Mouse (Mus musculus) limb, embryonic 15.5 days (tissue): ENCODE data around the gene Nmnat3. TPM values are rescaled to one million over a fixed set of nuclear protein-coding genes. Genes with fewer than 3 reads are reported as not detected.

Experiments
- ATAC-seq: fragments of 200-750 bp; cut with Nextera tagmentation; 2 replicates; pipeline ENCODE4 v1.8.0; 2017; ENCODE audit warnings: low read depth, moderate TSS enrichment; ENCODE audit not compliant: insufficient number of reproducible peaks, low FRiP score, low TSS enrichment
- H3K27ac ChIP-seq: fragments of 300-500 bp; sonication (generic); 2 replicates; pipeline ENCODE4 v1.5.1; 2015; ENCODE audit warnings: moderate library complexity, mild to moderate bottlenecking, inconsistent platforms
- H3K27me3 ChIP-seq: fragments of 300-500 bp; sonication (generic); 2 replicates; pipeline ENCODE4 v1.6.1; 2015; ENCODE audit warnings: inconsistent platforms
- H3K36me3 ChIP-seq: fragments of 300-500 bp; sonication (generic); 2 replicates; pipeline ENCODE4 v1.6.1; 2015; ENCODE audit warnings: inconsistent platforms
- H3K4me1 ChIP-seq: fragments of 300-500 bp; sonication (generic); 2 replicates; pipeline ENCODE4 v1.6.1; 2015; ENCODE audit warnings: inconsistent platforms
- H3K4me2 ChIP-seq: fragments of 300-500 bp; sonication (generic); 2 replicates; pipeline ENCODE4 v1.6.1; 2015; ENCODE audit warnings: mild to moderate bottlenecking, inconsistent platforms
- H3K4me3 ChIP-seq: fragments of 300-500 bp; sonication (generic); 2 replicates; pipeline ENCODE4 v1.5.1; 2015; ENCODE audit warnings: mild to moderate bottlenecking, inconsistent platforms
- H3K9ac ChIP-seq: fragments of 300-500 bp; sonication (generic); 2 replicates; pipeline ENCODE4 v1.6.1; 2015; ENCODE audit warnings: inconsistent platforms
- H3K9me3 ChIP-seq: fragments of 300-500 bp; sonication (generic); 2 replicates; pipeline ENCODE4 v1.6.1; 2016; ENCODE audit warnings: inconsistent platforms
- WGBS: fragments of 180-500 bp; shearing (Covaris S2); methylation state at CpG from one replicate; pipeline ENCODE4 v1.1.7; 2015; 5-methylcytosine and 5-hydroxymethylcytosine counted together
- polyA plus RNA-seq: library from polyadenylated mRNA; unstranded; fragments of >200 nt; fragmentation: Nextera tagmentation; extraction: Ambion mirVana; gene quantifications from 2 replicates; pipeline ENCODE4 v1.2.1, GENCODE M21; 2015

Gene Nmnat3
- polyA plus RNA-seq, 1 experiment from 2014 or later: 5.4 TPM

DNA sequence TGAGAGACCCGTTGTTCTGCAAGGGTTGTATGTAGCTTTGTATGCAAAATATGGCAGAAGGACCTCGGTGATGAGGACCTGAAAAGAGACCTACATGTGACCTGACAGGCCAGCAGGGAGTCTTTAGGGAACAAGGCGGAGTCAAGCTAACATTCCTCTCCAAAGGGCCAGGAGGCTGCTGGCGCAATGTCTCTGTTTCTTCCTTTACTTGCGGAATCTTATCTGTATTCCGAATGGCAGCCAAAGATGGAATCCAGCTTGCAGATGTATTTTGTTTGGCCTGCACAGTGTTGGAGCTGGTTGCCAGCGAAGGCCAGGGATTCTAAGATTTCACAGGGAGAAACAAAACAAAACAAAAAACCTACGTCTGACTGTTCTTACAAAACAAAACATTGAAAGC, 141.5 kb downstream of the Nmnat3 start:
- WGBS: 68% methylated on average over 8 of the region's 8 CpGs
- H3K9me3 ChIP-seq: no peaks in the 10 kb centered on the region
- no peak for ATAC-seq
- no peak overlapping the region for H3K9ac ChIP-seq
- H3K27ac ChIP-seq: no peak overlapping the region
- H3K27me3 ChIP-seq: 0 out of 2 replicates have a peak, but pooled peaks cover 2% of the 10 kb centered on the region
- H3K4me2 ChIP-seq: no peak overlapping the region
- peaks cover 52% of the 10 kb centered on the region for H3K4me1 ChIP-seq
- no peak overlapping the region for H3K4me3 ChIP-seq
- H3K36me3 ChIP-seq: no peaks in the 10 kb centered on the region

DNA sequence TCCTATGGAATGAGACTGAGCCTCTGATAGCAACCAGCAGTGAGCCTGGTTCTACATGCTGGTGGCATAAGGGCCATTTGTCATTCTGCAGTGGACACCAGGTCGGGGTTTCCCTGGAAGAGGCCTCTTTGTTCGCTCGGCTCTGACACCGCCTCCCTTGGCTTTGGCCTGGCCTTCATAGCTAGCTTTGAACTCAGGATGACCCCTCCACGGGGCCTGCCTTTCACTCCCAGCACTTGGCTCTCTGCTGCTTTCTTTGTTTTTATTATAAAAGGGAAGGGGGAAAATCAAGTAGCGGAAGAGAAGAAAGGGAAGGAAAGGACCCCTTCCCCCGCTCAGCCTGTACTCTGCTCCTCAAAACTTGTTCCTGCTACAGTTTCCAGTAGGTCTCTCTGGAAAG, 142.6 kb downstream of the Nmnat3 start:
- peaks cover 47% of the 10 kb centered on the region for H3K4me1 ChIP-seq
- no peak overlapping the region for H3K4me3 ChIP-seq
- H3K27ac ChIP-seq: peak overlapping the region; percentile 44
- no peak overlapping the region for H3K9ac ChIP-seq
- H3K4me2 ChIP-seq: peak overlapping the region; percentile 10; the same call in 1 of the 2 replicates
- no peaks in the 10 kb centered on the region for H3K9me3 ChIP-seq
- WGBS: 23% methylated on average over 7 of the region's 7 CpGs
- ATAC-seq: 0 out of 2 replicates have a peak, but pooled peaks have one; percentile 37
- 0 out of 2 replicates have a peak, but pooled peaks cover 3% of the 10 kb centered on the region for H3K36me3 ChIP-seq
- 0 out of 2 replicates have a peak, but pooled peaks cover 1% of the 10 kb centered on the region for H3K27me3 ChIP-seq

DNA sequence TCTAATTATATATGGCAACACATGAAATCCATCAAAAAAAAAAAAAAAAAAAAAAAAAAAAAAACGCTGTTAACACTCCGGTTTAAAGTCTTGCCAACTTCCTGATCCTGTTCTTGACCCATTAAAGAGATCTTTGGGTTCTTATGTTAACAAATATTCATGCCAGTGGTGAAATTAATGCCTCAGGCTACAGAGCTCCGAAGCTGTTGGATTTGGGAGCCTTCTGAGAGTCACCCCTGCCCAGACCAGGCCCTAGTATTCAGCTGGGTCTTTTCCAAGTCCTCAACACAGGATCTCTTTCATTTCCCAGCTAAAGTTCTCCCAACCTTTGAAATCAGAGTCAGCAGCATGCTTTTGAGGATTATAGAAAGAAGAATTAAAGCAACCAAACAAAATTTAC, 143.3 kb downstream of the Nmnat3 start:
- H3K27me3 ChIP-seq: no peaks in the 10 kb centered on the region
- H3K9ac ChIP-seq: no peak overlapping the region
- H3K4me3 ChIP-seq: no peak overlapping the region
- H3K27ac ChIP-seq: no peak overlapping the region
- H3K36me3 ChIP-seq: 0 out of 2 replicates have a peak, but pooled peaks cover 3% of the 10 kb centered on the region
- no peak overlapping the region for H3K4me2 ChIP-seq
- 26% methylated on average over 3 of the region's 3 CpGs for WGBS
- H3K4me1 ChIP-seq: peaks cover 41% of the 10 kb centered on the region
- H3K9me3 ChIP-seq: no peaks in the 10 kb centered on the region
- ATAC-seq: no peak

DNA sequence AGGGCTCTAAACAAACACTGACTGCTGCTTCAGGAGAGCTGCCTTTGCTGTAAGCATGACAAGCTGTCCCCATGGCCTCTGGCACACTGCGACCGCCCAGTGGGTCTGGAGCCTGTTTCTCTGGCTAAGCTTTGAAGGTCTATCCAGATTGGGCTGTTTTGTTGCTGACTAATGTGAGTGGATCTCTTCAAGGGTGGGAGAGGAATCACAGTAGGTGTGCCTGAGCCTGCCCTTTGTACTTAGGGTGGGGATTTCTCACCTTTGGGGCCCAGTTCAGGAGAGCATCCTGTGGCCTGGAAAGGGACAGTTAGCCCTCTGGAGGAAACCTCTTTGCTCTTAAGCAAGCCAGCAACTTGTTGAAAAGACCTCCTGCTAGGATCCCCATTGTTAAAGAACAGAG, 145.8 kb downstream of the Nmnat3 start:
- Histone ChIP-seq H3K36me3 (0 out of 2 replicates have a peak, but pooled peaks cover 3% of the 10 kb centered on the region), H3K27me3 (no peaks in the 10 kb centered on the region), H3K9me3 (no peaks in the 10 kb centered on the region), H3K4me1 (peaks cover 30% of the 10 kb centered on the region), H3K27ac (no peak overlapping the region), H3K4me3 (no peak overlapping the region), H3K4me2 (no peak overlapping the region), H3K9ac (no peak overlapping the region)
- no peak for ATAC-seq
- WGBS: 72% methylated on average over 2 of the region's 2 CpGs

DNA sequence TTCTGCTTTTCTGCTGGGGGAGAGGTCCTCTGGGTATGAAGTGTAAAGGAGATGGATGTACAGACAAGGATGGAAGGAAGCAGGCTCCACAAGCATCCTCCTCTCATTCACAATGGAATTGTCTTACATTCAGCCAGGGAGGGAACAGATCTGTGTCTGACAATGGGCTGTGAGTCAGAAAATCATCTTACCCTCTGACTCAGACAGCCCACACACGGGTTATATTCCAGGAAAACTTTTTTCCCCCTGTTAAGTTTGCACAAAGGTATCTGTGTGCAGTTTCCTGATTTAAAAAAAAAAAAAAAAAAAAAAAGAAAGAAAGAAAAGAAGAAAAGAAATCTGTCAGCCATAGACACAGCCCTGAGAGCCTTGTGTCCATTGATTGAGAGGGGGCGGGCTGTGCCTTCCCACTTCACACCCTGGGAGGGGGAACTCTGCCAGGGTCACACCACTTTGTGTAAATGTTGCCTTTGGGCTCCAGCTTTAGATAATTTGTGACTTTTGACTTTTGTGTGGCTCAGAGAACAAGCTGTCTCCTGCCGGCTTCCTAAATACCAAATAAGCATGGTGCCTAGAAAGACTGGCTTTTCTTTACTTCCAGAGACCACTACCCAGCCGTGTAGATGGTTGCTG, 146.8 kb downstream of the Nmnat3 start:
- H3K27ac ChIP-seq: no peak overlapping the region
- H3K4me2 ChIP-seq: no peak overlapping the region
- H3K9ac ChIP-seq: no peak overlapping the region
- H3K36me3 ChIP-seq: 0 out of 2 replicates have a peak, but pooled peaks cover 3% of the 10 kb centered on the region
- ATAC-seq: no peak
- 39% methylated on average over 4 of the region's 4 CpGs for WGBS
- no peak overlapping the region for H3K4me3 ChIP-seq
- no peaks in the 10 kb centered on the region for H3K9me3 ChIP-seq
- H3K27me3 ChIP-seq: no peaks in the 10 kb centered on the region
- H3K4me1 ChIP-seq: peaks cover 20% of the 10 kb centered on the region

DNA sequence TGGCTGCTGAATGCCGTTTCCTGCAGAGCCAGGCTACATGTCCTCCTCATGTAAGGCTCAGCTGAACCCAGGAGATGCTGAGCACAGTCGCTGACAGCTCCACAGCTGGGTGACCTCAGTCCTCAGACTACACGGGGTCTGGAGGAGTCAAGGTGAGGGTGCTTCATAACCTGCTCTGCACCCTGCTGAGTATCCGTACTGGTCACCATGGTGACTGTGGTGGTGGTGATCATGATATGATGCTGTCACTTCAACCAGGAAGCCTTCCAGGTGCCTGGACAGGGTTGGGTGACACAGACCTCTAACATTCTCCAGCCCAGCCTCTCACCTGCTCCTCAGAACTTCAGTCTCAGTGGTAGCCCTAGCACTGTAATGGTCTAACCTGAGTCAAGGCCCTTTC, 150.6 kb downstream of the Nmnat3 start:
- Histone ChIP-seq H3K9ac (no peak overlapping the region), H3K27me3 (no peaks in the 10 kb centered on the region), H3K4me1 (no peaks in the 10 kb centered on the region), H3K9me3 (no peaks in the 10 kb centered on the region), H3K36me3 (0 out of 2 replicates have a peak, but pooled peaks cover 3% of the 10 kb centered on the region), H3K27ac (no peak overlapping the region), H3K4me2 (no peak overlapping the region), H3K4me3 (no peak overlapping the region)
- ATAC-seq: no peak
- 83% methylated on average over 4 of the region's 4 CpGs for WGBS

DNA sequence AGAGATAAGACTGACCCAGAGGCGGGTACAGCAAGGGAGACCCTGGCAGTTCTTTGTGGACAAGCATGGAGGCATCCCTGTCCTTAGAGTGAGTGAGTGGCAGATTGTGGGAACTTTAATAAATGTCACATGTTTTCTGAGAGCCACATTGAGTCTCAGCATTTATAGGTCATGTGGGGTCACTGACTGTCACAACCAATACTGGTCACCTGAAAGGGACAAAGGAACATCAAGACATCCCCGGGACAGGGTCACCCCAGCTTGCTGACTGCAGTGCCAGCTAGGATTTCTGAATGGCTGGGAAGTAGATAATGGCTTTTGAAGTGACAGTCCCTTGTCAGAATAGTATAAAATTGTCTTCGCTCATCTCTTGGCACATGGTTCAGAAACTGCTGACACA, 151.9 kb downstream of the Nmnat3 start:
- no peak for ATAC-seq
- 80% methylated on average over 3 of the region's 3 CpGs for WGBS
- no peaks in the 10 kb centered on the region for H3K27me3 ChIP-seq
- H3K27ac ChIP-seq: no peak overlapping the region
- H3K9ac ChIP-seq: no peak overlapping the region
- H3K9me3 ChIP-seq: no peaks in the 10 kb centered on the region
- 0 out of 2 replicates have a peak, but pooled peaks cover 3% of the 10 kb centered on the region for H3K36me3 ChIP-seq
- H3K4me2 ChIP-seq: no peak overlapping the region
- H3K4me3 ChIP-seq: no peak overlapping the region
- H3K4me1 ChIP-seq: no peaks in the 10 kb centered on the region

DNA sequence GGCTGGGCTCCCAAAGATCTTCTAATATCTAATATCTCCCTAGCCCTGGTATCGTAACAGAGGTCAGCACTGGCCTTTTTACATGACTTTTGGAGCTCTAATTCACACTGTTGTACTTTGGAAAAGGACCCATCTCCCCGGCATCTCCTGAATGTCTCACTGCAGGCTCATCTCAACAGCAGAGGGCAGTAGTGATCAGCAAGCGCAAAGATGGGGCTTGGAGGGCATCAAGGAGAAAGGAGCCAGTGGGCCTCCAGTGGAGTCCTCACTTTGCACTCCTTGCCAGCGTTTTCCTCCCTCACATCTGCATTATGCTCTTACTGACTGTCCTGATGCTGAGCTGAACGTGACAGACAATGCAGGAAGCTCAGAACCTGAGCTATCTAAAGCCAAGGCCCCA, 155.4 kb downstream of the Nmnat3 start:
- Histone ChIP-seq H3K27ac (no peak overlapping the region), H3K9me3 (no peaks in the 10 kb centered on the region), H3K4me1 (peaks cover 4% of the 10 kb centered on the region), H3K4me3 (no peak overlapping the region), H3K27me3 (no peaks in the 10 kb centered on the region), H3K9ac (no peak overlapping the region), H3K4me2 (no peak overlapping the region), H3K36me3 (peaks cover 18% of the 10 kb centered on the region; the same call in 1 of the 2 replicates)
- WGBS: 54% methylated on average over 5 of the region's 5 CpGs
- no peak for ATAC-seq

DNA sequence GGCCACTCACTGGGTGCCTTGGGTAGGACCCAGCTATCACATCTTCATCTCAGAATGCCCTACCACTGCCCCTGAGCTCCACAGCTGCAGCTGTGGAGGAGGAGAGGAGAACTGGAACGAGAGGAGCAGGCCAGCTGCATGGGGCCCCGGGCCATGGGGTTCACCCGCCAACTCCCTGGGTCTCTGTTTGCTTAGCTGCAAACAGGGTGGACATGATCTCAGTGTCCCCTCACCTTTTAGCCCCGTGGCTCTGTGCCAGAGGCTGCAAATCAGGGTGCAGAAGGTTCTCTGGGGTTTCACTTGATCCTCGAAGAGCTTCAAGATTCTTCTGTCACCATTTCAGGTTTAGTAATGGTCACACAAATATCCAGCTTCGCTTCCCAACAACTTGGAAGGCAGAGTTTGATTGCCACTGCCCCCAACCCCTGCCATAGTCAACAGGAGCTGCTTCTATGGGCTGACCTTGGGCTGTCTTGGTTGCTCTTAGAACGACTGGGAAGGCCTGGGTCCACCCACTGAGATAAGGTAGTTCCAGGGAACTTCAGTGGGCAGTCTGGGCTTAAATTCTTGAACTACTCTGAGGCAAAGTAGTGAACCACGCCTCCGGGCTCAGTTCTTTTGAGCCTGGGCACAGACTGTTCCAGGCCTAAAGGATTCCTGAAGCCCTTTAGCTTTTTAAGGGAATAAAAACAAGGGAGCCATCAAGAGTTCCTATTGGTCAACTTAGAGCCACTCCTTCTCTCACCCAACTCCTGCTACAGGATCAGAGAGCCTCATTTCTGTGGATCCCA, 158.3 kb downstream of the Nmnat3 start:
- H3K36me3 ChIP-seq: peaks cover 18% of the 10 kb centered on the region; the same call in 1 of the 2 replicates
- no peak overlapping the region for H3K4me2 ChIP-seq
- ATAC-seq: no peak
- H3K27me3 ChIP-seq: no peaks in the 10 kb centered on the region
- H3K4me3 ChIP-seq: no peak overlapping the region
- H3K9ac ChIP-seq: no peak overlapping the region
- H3K9me3 ChIP-seq: no peaks in the 10 kb centered on the region
- 83% methylated on average over 9 of the region's 9 CpGs for WGBS
- H3K27ac ChIP-seq: no peak overlapping the region
- peaks cover 6% of the 10 kb centered on the region for H3K4me1 ChIP-seq

DNA sequence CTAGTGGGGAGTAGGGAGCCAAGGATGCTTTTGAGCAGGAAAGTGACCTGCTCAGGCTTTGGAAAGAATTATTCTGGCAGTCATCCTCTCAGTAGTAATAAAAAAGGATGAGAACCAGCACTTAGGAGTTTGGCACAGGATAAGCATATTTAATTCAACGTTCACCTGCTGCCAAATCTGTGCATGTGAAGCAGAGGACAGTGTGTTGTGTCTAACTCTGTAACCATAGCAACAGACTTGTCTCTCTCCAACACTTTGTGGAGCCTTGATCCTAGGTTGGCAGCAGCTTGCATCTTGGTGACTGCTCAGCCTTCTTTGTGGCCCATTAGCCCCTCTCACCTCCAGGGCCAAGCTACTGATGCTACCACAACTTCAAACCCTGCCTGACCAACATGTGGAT, 163.7 kb downstream of the Nmnat3 start:
- Histone ChIP-seq H3K4me1 (0 out of 2 replicates have a peak, but pooled peaks cover 2% of the 10 kb centered on the region), H3K4me2 (no peak overlapping the region), H3K9ac (no peak overlapping the region), H3K27me3 (no peaks in the 10 kb centered on the region), H3K27ac (no peak overlapping the region), H3K9me3 (no peaks in the 10 kb centered on the region), H3K4me3 (no peak overlapping the region), H3K36me3 (peaks cover 10% of the 10 kb centered on the region; the same call in 1 of the 2 replicates)
- 58% methylated on average over 1 of the region's 1 CpGs for WGBS
- ATAC-seq: no peak

DNA sequence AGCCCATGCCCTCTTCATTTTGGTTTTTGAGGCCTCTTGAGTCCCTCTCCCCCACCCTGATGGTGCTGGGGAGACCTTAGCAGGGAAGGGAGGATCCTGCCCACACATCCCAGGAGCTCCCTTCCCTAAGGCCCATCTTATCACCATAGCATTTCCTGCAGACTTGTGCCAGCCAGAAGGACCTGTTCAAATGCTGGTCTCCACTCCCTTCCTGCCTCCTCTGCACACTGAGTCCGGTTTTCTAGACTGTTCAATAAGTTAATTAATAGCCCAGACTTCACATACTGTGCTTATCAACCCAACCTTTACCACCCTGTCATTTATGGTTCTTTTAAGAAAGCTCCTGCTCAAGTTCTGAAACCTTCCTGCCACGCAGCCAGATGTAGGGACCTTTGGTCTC, 179.5 kb downstream of the Nmnat3 start:
- Histone ChIP-seq H3K4me2 (no peak overlapping the region), H3K36me3 (no peaks in the 10 kb centered on the region), H3K9ac (no peak overlapping the region), H3K9me3 (no peaks in the 10 kb centered on the region), H3K27ac (no peak overlapping the region), H3K27me3 (no peaks in the 10 kb centered on the region), H3K4me1 (no peaks in the 10 kb centered on the region), H3K4me3 (no peak overlapping the region)
- no peak for ATAC-seq
- 62% methylated on average over 2 of the region's 2 CpGs for WGBS
